Mouse (Mus musculus) embryonic fibroblast, embryonic 13.5 days (primary cell): ENCODE measurements around the gene Tex44.

Experiments
- CTCF ChIP-seq: IDR thresholded peaks from 2 replicates; pipeline ENCODE4 v1.5.1; 2011; ENCODE audit warnings: mild to moderate bottlenecking, control low read depth, low read length, moderate library complexity, borderline replicate concordance; ENCODE audit not compliant: insufficient read depth
- POLR2A ChIP-seq: IDR thresholded peaks from 2 replicates; pipeline ENCODE4 v1.6.1; 2011; ENCODE audit warnings: low read depth, mild to moderate bottlenecking, control low read depth, low read length, moderate library complexity

DNA sequence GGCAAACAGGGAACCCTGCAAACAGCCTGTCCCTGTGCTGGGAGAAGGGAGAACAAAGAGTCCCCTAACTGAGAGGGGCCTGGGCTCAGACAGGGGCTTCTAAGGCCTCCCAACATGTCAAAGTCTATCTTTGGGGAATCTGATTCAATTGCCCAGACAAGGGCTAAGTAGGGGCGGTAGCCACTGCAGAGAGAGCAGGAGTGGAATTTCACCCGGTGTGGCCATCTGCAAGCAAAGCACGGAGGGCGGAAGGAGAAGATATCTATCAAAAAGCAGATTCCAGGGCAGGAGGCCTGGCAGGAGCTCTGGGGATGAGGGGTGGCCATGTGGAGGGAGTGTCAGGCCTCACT is 38.7 kb downstream of the Tex44 start:
- TF ChIP-seq CTCF, result no peak
- no peak for TF ChIP-seq POLR2A
